In genomic region chr3:87082235-87082634, GRCm38 (mm10) we compare ENCODE assay signal across 9 mouse cellular contexts.
DNase-seq lines count a peak whose midpoint lies in the region; ATAC-seq and TF ChIP-seq lines count a peak whose summit lies in the region.
"Had no signal": no experiment of that assay in that cellular context is flagged by ENCODE, and none has a peak within 500 bp of the region (broad histone marks: within the 10 kb centered on the region; RNA-seq: fewer than 3 reads in every experiment).

No protein-coding gene starts in this region.

- no peak for TF ChIP-seq EP300 in CH12.LX (IDR thresholded peaks at IDR 0.05; ENCODE audit: low read length)

- no peak overlapping the region for H3K4me2 ChIP-seq in kidney, embryonic 15.5 days
- H3K4me2 ChIP-seq in CH12.LX (ENCODE audit: insufficient read depth, low read depth, poor library complexity, severe bottlenecking): no peak overlapping the region
- no peak overlapping the region for H3K4me2 ChIP-seq in forebrain, embryonic 14.5 days (ENCODE audit: low read length)
- H3K4me2 ChIP-seq in limb, embryonic 11.5 days (ENCODE audit: low read depth, severe bottlenecking): no peak overlapping the region
- H3K4me2 ChIP-seq: midbrain, embryonic 12.5 days had no signal

- H3K4me1 ChIP-seq in kidney, embryonic 15.5 days: 0 out of 2 replicates have a peak, but pooled peaks cover 2% of the 10 kb centered on the region
- H3K4me1 ChIP-seq in CH12.LX (ENCODE audit: control insufficient read depth in 1 of 2, insufficient read depth in 2 of 2): no peaks in the 10 kb centered on the region
- H3K4me1 ChIP-seq in forebrain, embryonic 14.5 days (ENCODE audit: control insufficient read depth, insufficient read depth, low read length): no peaks in the 10 kb centered on the region
- peaks cover 6% of the 10 kb centered on the region; the same call in 1 of the 2 replicates for H3K4me1 ChIP-seq in limb, embryonic 11.5 days (ENCODE audit: control insufficient read depth, insufficient read depth, low read length)
- H3K4me1 ChIP-seq: midbrain, embryonic 12.5 days had no signal

- 71% methylated on average over 3 of the region's 3 CpGs for WGBS in kidney, embryonic 15.5 days
- 65% methylated on average over 3 of the region's 3 CpGs for WGBS in forebrain, embryonic 14.5 days
- 73% methylated on average over 3 of the region's 3 CpGs for WGBS in limb, embryonic 11.5 days

- no peak overlapping the region for H3K27ac ChIP-seq in kidney, embryonic 15.5 days
- no peak overlapping the region for H3K27ac ChIP-seq in CH12.LX (ENCODE audit: insufficient read depth, low read depth)
- no peak overlapping the region for H3K27ac ChIP-seq in forebrain, embryonic 14.5 days (ENCODE audit: low read depth, low read length)
- no peak overlapping the region for H3K27ac ChIP-seq in limb, embryonic 11.5 days (replicated peaks; ENCODE audit: low read depth, low read length)
- H3K27ac ChIP-seq: midbrain, embryonic 12.5 days had no signal

- peaks cover 75% of the 10 kb centered on the region for H3K36me3 ChIP-seq in kidney, embryonic 15.5 days
- H3K36me3 ChIP-seq in CH12.LX (replicated peaks in 1 of 2; ENCODE audit: control insufficient read depth in 1 of 2, insufficient read depth in 1 of 2, low read length in 1 of 2): no peaks in the 10 kb centered on the region
- peaks cover 46% of the 10 kb centered on the region for H3K36me3 ChIP-seq in forebrain, embryonic 14.5 days (ENCODE audit: control insufficient read depth, insufficient read depth, low read length)
- peaks cover 20% of the 10 kb centered on the region for H3K36me3 ChIP-seq in limb, embryonic 11.5 days (ENCODE audit: control insufficient read depth, insufficient read depth, low read length)

- no peak for TF ChIP-seq POLR2A in CH12.LX (IDR thresholded peaks at IDR 0.05; ENCODE audit: low read depth, low read length)

- dilution Hi-C loops in CH12.LX (cut with MboI; ENCODE audit: extremely low pct_ligation_motif_present, extremely low pct_unique_long_range_greater_than_20kb, low sequenced_read_pairs): no loop called here

- no peaks in the 10 kb centered on the region for H3K79me2 ChIP-seq in CH12.LX (replicated peaks; ENCODE audit: control insufficient read depth, extremely low read depth, insufficient read depth, poor library complexity, severe bottlenecking)

- TF ChIP-seq CTCF in CH12.LX (conservative IDR thresholded peaks at IDR 0.05 in 1 of 2, IDR thresholded peaks at IDR 0.05 in 1 of 2; ENCODE audit: low read depth in 2 of 2, low read length in 2 of 2): peak; percentile 79 to 99

- no peak overlapping the region for H3K9ac ChIP-seq in kidney, embryonic 15.5 days
- H3K9ac ChIP-seq in CH12.LX (ENCODE audit: insufficient read depth, low read depth): no peak overlapping the region
- H3K9ac ChIP-seq in forebrain, embryonic 14.5 days (ENCODE audit: low read length): no peak overlapping the region
- H3K9ac ChIP-seq in limb, embryonic 11.5 days (ENCODE audit: low read length): no peak overlapping the region
- H3K9ac ChIP-seq: midbrain, embryonic 12.5 days had no signal

- in situ Hi-C loops in CH12.LX (cut with MboI; ENCODE audit: low pct_ligation_motif_present, low pct_unique_long_range_greater_than_20kb, low sequenced_read_pairs): loop anchor here (10.0 kb wide), 1 partner anchor 93 kb away; the partner anchor contains the start of gene Kirrel

- peak; percentile 43 for TF ChIP-seq RAD21 in CH12.LX (IDR thresholded peaks at IDR 0.05; ENCODE audit: low read depth, low read length)

- DNase-seq in kidney, adult 18-20 months: peak; percentile 40
- peak; percentile 57 for DNase-seq in CH12.LX (ENCODE audit: extremely low read depth)
- peak; percentile 54 to 59 for DNase-seq in adrenal gland, adult 18-20 months (ENCODE audit: low spot score in 2 of 2)
- DNase-seq in forebrain, embryonic 14.5 days (ENCODE audit: low spot score): peak; percentile 24
- DNase-seq in limb, embryonic 11.5 days (ENCODE audit: low spot score): peak; percentile 80
- DNase-seq in retina, postnatal 1 day: peak; percentile 75
- no peak for DNase-seq in layer of hippocampus, adult 18-20 months (ENCODE audit: low spot score in 2 of 2)

- H3K9me3 ChIP-seq in kidney, embryonic 15.5 days (replicated peaks): no peaks in the 10 kb centered on the region
- H3K9me3 ChIP-seq in CH12.LX (replicated peaks; ENCODE audit: low read length): no peaks in the 10 kb centered on the region
- H3K9me3 ChIP-seq in forebrain, embryonic 14.5 days (replicated peaks; ENCODE audit: control insufficient read depth, low read length): no peaks in the 10 kb centered on the region
- no peaks in the 10 kb centered on the region for H3K9me3 ChIP-seq in limb, embryonic 11.5 days (ENCODE audit: control insufficient read depth, low read length)
- H3K9me3 ChIP-seq: midbrain, embryonic 12.5 days had no signal

- H3K27me3 ChIP-seq in kidney, embryonic 15.5 days: no peaks in the 10 kb centered on the region
- peaks cover 11% of the 10 kb centered on the region for H3K27me3 ChIP-seq in CH12.LX (replicated peaks)
- H3K27me3 ChIP-seq in forebrain, embryonic 14.5 days (replicated peaks; ENCODE audit: control insufficient read depth, insufficient read depth, low read length): no peaks in the 10 kb centered on the region
- no peaks in the 10 kb centered on the region for H3K27me3 ChIP-seq in limb, embryonic 11.5 days (ENCODE audit: control insufficient read depth, insufficient read depth, low read length)
- H3K27me3 ChIP-seq: midbrain, embryonic 12.5 days had no signal

- no peak overlapping the region for H3K4me3 ChIP-seq in kidney, embryonic 15.5 days (replicated peaks)
- H3K4me3 ChIP-seq in CH12.LX (replicated peaks in 1 of 3; ENCODE audit: low read depth in 2 of 3, low read length in 2 of 3, poor library complexity in 1 of 3): no peak overlapping the region
- no peak overlapping the region for H3K4me3 ChIP-seq in forebrain, embryonic 14.5 days (ENCODE audit: low read depth, low read length)
- no peak overlapping the region for H3K4me3 ChIP-seq in limb, embryonic 11.5 days (ENCODE audit: low read depth, low read length)
- H3K4me3 ChIP-seq: midbrain, embryonic 12.5 days had no signal

- no peak for ATAC-seq in kidney, embryonic 15.5 days (replicated peaks; ENCODE audit: low FRiP score)
- 0 out of 2 replicates have a peak, but pooled peaks have one; percentile 12 for ATAC-seq in forebrain, embryonic 14.5 days
- ATAC-seq in limb, embryonic 11.5 days (ENCODE audit: insufficient number of reproducible peaks, low FRiP score, low TSS enrichment, low read depth): no peak

TF ChIP-seq in CH12.LX, 34 proteins besides CTCF, POLR2A, EP300 and RAD21:
- TF ChIP-seq ZKSCAN1 (IDR thresholded peaks at IDR 0.05; ENCODE audit: borderline replicate concordance, low read depth, low read length) (no peak), POLR2AphosphoS2 (IDR thresholded peaks at IDR 0.05; ENCODE audit: low read depth, low read length) (no peak), ELF1 (IDR thresholded peaks at IDR 0.05; ENCODE audit: low read depth, low read length) (no peak), MYC (IDR thresholded peaks at IDR 0.05; ENCODE audit: low read depth, low read length) (no peak), SMC3 (IDR thresholded peaks at IDR 0.05; ENCODE audit: low read depth, low read length) (peak; percentile 67), JUND (conservative IDR thresholded peaks at IDR 0.05; ENCODE audit: low read depth, low read length) (no peak), CHD1 (IDR thresholded peaks at IDR 0.05; ENCODE audit: low read depth, low read length) (no peak)

Comparison
In these comparisons a context has a peak if more than half of its experiments do, and no peak if none do; other contexts are left out.
1. DNase-seq: peak in kidney, adult 18-20 months (single experiment), CH12.LX (single experiment), adrenal gland, adult 18-20 months (2 of 2), forebrain, embryonic 14.5 days (single experiment), limb, embryonic 11.5 days (single experiment) and retina, postnatal 1 day (single experiment); none in layer of hippocampus, adult 18-20 months (0 of 2).